Mouse (Mus musculus) erythroid progenitor cell, adult 5-6 weeks (primary cell): ENCODE results near the gene Pola2. TPM values are rescaled to one million over a fixed set of nuclear protein-coding genes. Genes with fewer than 3 reads are reported as not detected.

Experiments
- ATAC-seq: replicated peaks from 2 replicates; pipeline ENCODE4 v1.8.0; 2016; ENCODE audit warnings: moderate number of reproducible peaks, mild to moderate bottlenecking, moderate TSS enrichment, inconsistent platforms; ENCODE audit not compliant: poor library complexity, low FRiP score, severe bottlenecking
- total RNA-seq, 2 experiments: library from RNA; stranded (forward) in 1 of 2; stranded (reverse) in 1 of 2; fragments of 150-400 nt in 1 of 2; fragments of 186-747, 209-891 nt in 1 of 2; gene quantifications; 2 replicates each; pipeline versions ENCODE4 v1.2.3 to v1.2.4; 2015 to 2017; ENCODE audit warnings: low replicate concordance in 2 of 2

Pola2 gene
- total RNA-seq, 2 experiments from 2014 or later, result 71.9 to 72.5 TPM

- ATAC-seq, result no peak
Measured at GRCm38 (mm10) chr19:5939715-5940114, 24.3 kb downstream of the Pola2 start.

GRCm38 (mm10) chr19:5938516-5938915 lies 25.5 kb downstream of the Pola2 start:
- ATAC-seq, result no peak

- ATAC-seq, result peak; percentile 94
Measured at GRCm38 (mm10) chr19:5937836-5938406, 26.1 kb downstream of the Pola2 start.

- no peak for ATAC-seq
Measured at GRCm38 (mm10) chr19:5937095-5937835, 26.7 kb downstream of the Pola2 start.

GRCm38 (mm10) chr19:5935691-5936090 lies 28.3 kb downstream of the Pola2 start:
- no peak for ATAC-seq

DNA sequence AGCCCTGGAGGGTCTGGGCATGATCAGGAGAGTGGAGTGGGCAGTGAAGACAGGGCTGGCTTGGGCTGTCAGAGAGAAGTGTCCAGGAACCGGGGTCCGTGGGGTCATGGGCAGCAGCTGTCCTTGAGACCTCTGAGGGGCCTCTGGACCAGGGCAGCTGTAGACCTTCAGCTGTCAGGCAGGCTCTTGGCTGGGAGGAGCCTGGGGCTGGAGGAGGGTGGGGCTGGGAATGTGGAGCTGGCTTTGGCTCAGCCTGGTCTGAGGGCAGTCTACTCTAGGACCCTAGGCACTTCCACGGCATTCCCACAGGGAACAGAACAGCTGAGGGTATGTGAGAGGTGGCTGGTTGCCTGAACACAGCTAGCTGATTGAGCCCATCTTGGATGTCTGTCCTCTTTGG lies 28.7 kb downstream of the Pola2 start:
- ATAC-seq, result no peak

GRCm38 (mm10) chr19:5929634-5930596 lies 34.1 kb downstream of the Pola2 start:
- no peak for ATAC-seq

GRCm38 (mm10) chr19:5928546-5928945 lies 35.5 kb downstream of the Pola2 start:
- no peak for ATAC-seq

DNA sequence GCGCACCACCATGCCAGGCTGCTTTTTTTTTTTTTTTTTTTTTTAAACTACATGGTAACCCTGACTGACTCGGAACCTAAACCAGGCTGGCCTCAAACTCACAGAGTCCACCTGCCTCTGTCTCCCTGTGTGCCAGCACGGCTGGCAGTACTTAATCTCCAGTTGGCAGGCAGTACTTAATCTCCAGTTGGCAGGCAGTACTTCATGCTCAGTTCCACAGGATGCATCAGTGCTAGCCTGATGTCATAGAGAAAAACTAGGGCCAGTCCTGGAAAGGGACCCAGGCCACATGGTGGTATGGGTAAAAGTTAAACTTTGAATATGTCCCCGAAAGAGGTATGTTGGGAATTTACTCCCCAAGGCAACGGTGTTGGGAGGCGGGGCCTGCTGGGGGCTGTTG lies 35.9 kb downstream of the Pola2 start:
- peak; percentile 58 for ATAC-seq

GRCm38 (mm10) chr19:5927532-5927931 lies 36.5 kb downstream of the Pola2 start:
- ATAC-seq, result no peak

DNA sequence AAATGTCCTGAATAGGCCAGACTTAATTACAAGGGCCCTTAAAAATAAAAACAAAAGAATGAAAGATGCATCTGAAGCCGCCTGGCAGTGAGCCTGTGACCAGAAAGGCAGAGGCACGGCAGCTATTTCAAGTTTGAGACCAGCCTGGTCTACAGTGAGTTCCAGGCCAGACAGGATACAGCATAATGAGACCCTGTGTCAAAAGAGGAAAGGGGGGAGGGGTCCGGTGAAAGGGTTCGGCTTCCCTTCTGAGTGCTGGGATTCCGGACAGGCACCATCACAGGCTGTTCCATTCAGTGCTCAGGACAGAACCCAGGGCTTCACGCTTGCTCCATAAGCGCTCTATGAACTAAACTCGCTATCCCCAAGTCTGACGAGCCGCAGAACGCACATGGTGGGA lies 37.0 kb downstream of the Pola2 start:
- no peak for ATAC-seq

DNA sequence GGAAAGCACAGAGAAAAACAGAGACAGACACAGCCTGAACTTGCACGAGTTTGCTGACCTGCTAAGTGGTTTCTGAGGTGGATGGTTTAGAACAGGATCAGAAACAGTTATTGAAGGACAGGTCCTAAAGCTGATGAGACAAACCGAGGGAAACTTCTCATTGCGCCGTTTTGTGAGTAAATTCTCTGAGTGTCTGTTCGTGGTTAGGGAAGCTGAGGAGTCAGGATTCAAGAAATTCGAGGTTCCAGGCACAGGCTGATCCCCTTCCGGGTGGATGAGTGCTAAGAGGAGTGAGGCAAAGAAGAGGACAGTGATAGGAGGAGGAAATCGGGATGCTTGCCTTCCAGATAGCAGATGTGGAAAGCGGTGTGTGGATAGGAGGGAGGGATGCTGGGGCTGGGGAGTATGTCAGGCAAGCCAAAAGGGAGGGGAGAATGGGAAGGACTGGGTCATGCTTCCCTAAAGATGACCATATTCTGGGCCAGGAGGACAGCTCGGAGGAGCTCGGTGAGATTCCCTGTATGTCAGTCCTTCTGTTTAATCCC lies 38.6 kb downstream of the Pola2 start:
- no peak for ATAC-seq

GRCm38 (mm10) chr19:5924713-5925093 lies 39.3 kb downstream of the Pola2 start, which contains the start of gene Cdc42ep2:
TSS of gene Cdc42ep2 (minus strand) at chr19:5924816.
- peak; percentile 86 for ATAC-seq

- peak; percentile 62 for ATAC-seq
Measured at GRCm38 (mm10) chr19:5923990-5924712, 39.9 kb downstream of the Pola2 start.

DNA sequence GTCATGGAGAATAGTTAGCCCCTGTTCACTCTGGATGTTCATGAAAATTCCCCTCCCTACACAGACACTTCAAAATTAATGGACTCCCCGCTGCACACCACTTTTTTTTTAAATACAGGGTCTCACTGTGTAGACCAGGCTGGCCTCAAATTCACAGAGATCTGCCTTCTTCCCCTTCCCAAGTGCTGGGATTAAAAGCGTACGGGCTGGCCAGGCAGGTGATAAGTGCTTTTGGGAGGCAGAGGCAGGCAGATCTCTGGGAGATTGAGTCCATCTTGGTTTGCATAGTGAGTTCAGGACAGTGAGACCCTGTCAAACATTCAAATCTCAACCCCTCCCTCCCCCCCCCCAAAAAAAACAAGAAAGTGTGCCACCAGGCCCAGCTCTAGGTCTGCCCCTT lies 41.0 kb downstream of the Pola2 start:
- ATAC-seq, result no peak

- ATAC-seq, result peak; percentile 50
Measured at GRCm38 (mm10) chr19:5922119-5922942, 41.7 kb downstream of the Pola2 start.

GRCm38 (mm10) chr19:5921715-5922114 lies 42.3 kb downstream of the Pola2 start:
- ATAC-seq, result peak; percentile 25; the same call in 1 of the 2 replicates

GRCm38 (mm10) chr19:5913007-5913719 lies 50.8 kb downstream of the Pola2 start, which contains the start of gene Dpf2:
TSS of gene Dpf2 (minus strand) at chr19:5913010.
- peak; percentile 73 for ATAC-seq
